Mouse (Mus musculus) cerebellum, adult (tissue): ENCODE data around the gene Ms4a18.

Experiments
- ATAC-seq: cut with Nextera tagmentation; 2 replicates; pipeline ENCODE4 v1.9.2; 2017; ENCODE audit warnings: mild to moderate bottlenecking, moderate library complexity, mixed read lengths; ENCODE audit not compliant: insufficient number of reproducible peaks, low FRiP score, low TSS enrichment

Gene Ms4a18

GRCm38 (mm10) chr19:10947219-10947618 is 70.6 kb downstream of the Ms4a18 start:
- no peak for ATAC-seq
